Mouse (Mus musculus): ENCODE results near the gene Slc25a10. TPM values are rescaled to one million over a fixed set of nuclear protein-coding genes. Genes with fewer than 3 reads are reported as not detected.

Gene Slc25a10
- polyA plus RNA-seq, 1 experiment from 2014 or later, result 47.6 TPM

DNA sequence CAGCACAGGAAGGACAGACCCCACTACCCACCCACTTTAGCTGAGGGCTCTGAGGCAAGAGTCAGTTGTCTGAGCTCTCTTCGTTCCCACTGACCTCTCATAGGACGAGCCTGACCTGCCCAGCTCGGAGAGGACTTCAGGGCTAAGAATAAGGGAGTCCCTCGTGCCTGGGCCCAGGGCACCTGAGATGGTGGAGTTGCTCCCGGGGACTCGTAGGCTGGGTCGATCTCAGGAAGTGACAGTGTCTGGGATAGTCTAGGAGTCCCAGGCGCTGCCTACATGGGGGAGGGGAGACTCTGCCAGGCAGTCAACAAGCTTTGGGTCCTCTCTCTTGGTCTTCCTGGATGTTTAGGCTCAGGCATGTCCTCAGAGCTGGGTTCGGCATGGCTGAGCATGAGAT lies 28.9 kb downstream of the Slc25a10 start:
- WGBS, result 68% methylated on average over 8 of the region's 9 CpGs
- H3K36me3 ChIP-seq (ENCODE audit: control insufficient read depth, insufficient read depth, low read length), result no peaks in the 10 kb centered on the region
- DNase-seq (ENCODE audit: low spot score), result no peak

GRCm38 (mm10) chr11:120520967-120521540 lies 29.4 kb downstream of the Slc25a10 start:
- DNase-seq (ENCODE audit: low spot score) (no peak), ATAC-seq (ENCODE audit: low read depth) (no peak)
- WGBS, result 85% methylated on average over 5 of the region's 5 CpGs
- H3K27me3 ChIP-seq (replicated peaks; ENCODE audit: control insufficient read depth, insufficient read depth, low read length), result no peaks in the 10 kb centered on the region
- H3K4me3 ChIP-seq (ENCODE audit: low read depth, low read length), result no peak overlapping the region
- H3K4me2 ChIP-seq (ENCODE audit: low read depth, low read length), result no peak overlapping the region
- no peak overlapping the region for H3K27ac ChIP-seq (replicated peaks; ENCODE audit: low read depth, low read length)
- no peaks in the 10 kb centered on the region; the same call in 1 of the 2 replicates for H3K4me1 ChIP-seq (ENCODE audit: control insufficient read depth, insufficient read depth, low read length)
- no peaks in the 10 kb centered on the region for H3K36me3 ChIP-seq (ENCODE audit: control insufficient read depth, insufficient read depth, low read length)
- H3K9me3 ChIP-seq (ENCODE audit: control insufficient read depth, low read length), result no peaks in the 10 kb centered on the region
- H3K9ac ChIP-seq (ENCODE audit: low read depth, low read length), result no peak overlapping the region

More for the DNA sequence above, 28.9 kb downstream of the Slc25a10 start:
- no peak overlapping the region for H3K27ac ChIP-seq (replicated peaks; ENCODE audit: low read depth, low read length)
- no peaks in the 10 kb centered on the region for H3K9me3 ChIP-seq (ENCODE audit: control insufficient read depth, low read length)
- H3K4me1 ChIP-seq (ENCODE audit: control insufficient read depth, insufficient read depth, low read length), result no peaks in the 10 kb centered on the region; the same call in 1 of the 2 replicates
- no peak for ATAC-seq (ENCODE audit: low read depth)
- no peak overlapping the region for H3K4me3 ChIP-seq (ENCODE audit: low read depth, low read length)
- no peaks in the 10 kb centered on the region for H3K27me3 ChIP-seq (replicated peaks; ENCODE audit: control insufficient read depth, insufficient read depth, low read length)
- no peak overlapping the region for H3K4me2 ChIP-seq (ENCODE audit: low read depth, low read length)
- H3K9ac ChIP-seq (ENCODE audit: low read depth, low read length), result no peak overlapping the region

- 86% methylated on average over 8 of the region's 8 CpGs for WGBS
- H3K9me3 ChIP-seq (ENCODE audit: control insufficient read depth, low read length), result no peaks in the 10 kb centered on the region
Measured at GRCm38 (mm10) chr11:120522581-120522980, 30.9 kb downstream of the Slc25a10 start.

DNA sequence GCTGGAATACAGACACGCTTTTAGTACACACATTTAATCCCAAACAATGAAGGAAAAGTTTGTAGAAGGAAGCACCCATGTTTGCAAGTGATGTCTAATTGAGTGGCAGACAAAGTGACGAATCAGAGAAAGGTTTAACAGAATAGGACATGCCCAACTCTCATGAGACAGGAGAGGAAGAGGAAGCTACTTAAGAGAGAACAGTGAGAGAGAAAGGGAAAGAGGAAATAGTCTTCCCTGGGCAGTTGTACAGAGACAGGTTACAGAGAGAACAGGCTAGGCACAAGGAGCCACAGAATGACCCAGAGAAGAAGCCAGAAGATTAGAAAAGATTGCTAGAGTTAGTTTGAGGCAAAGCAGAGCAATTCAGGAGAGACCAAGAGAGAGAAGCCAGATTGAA lies 34.3 kb downstream of the Slc25a10 start:
- H3K9ac ChIP-seq (ENCODE audit: low read depth, low read length), result no peak overlapping the region
- H3K4me1 ChIP-seq (ENCODE audit: control insufficient read depth, insufficient read depth, low read length), result 0 out of 2 replicates have a peak, but pooled peaks cover 4% of the 10 kb centered on the region
- ATAC-seq (ENCODE audit: low read depth) (no peak), DNase-seq (ENCODE audit: low spot score) (no peak)
- no peak overlapping the region for H3K27ac ChIP-seq (replicated peaks; ENCODE audit: low read depth, low read length)
- no peaks in the 10 kb centered on the region for H3K9me3 ChIP-seq (ENCODE audit: control insufficient read depth, low read length)
- 79% methylated on average over 2 of the region's 2 CpGs for WGBS
- no peak overlapping the region for H3K4me3 ChIP-seq (ENCODE audit: low read depth, low read length)
- H3K36me3 ChIP-seq (ENCODE audit: control insufficient read depth, insufficient read depth, low read length), result no peaks in the 10 kb centered on the region
- peaks cover 30% of the 10 kb centered on the region for H3K27me3 ChIP-seq (replicated peaks; ENCODE audit: control insufficient read depth, insufficient read depth, low read length)
- H3K4me2 ChIP-seq (ENCODE audit: low read depth, low read length), result no peak overlapping the region

More at GRCm38 (mm10) chr11:120522581-120522980, 30.9 kb downstream of the Slc25a10 start:
- no peaks in the 10 kb centered on the region; the same call in 1 of the 2 replicates for H3K4me1 ChIP-seq (ENCODE audit: control insufficient read depth, insufficient read depth, low read length)
- H3K36me3 ChIP-seq (ENCODE audit: control insufficient read depth, insufficient read depth, low read length), result no peaks in the 10 kb centered on the region
- no peak for DNase-seq (ENCODE audit: low spot score)
- no peak overlapping the region for H3K4me2 ChIP-seq (ENCODE audit: low read depth, low read length)
- no peak overlapping the region for H3K9ac ChIP-seq (ENCODE audit: low read depth, low read length)
- no peak for ATAC-seq (ENCODE audit: low read depth)
- no peaks in the 10 kb centered on the region for H3K27me3 ChIP-seq (replicated peaks; ENCODE audit: control insufficient read depth, insufficient read depth, low read length)
- H3K4me3 ChIP-seq (ENCODE audit: low read depth, low read length), result no peak overlapping the region
- no peak overlapping the region for H3K27ac ChIP-seq (replicated peaks; ENCODE audit: low read depth, low read length)

GRCm38 (mm10) chr11:120527690-120528354 lies 36.2 kb downstream of the Slc25a10 start:
- Histone ChIP-seq H3K27ac (replicated peaks; ENCODE audit: low read depth, low read length) (no peak overlapping the region), H3K27me3 (replicated peaks; ENCODE audit: control insufficient read depth, insufficient read depth, low read length) (peaks cover 49% of the 10 kb centered on the region), H3K36me3 (ENCODE audit: control insufficient read depth, insufficient read depth, low read length) (no peaks in the 10 kb centered on the region), H3K4me1 (ENCODE audit: control insufficient read depth, insufficient read depth, low read length) (0 out of 2 replicates have a peak, but pooled peaks cover 4% of the 10 kb centered on the region), H3K4me2 (ENCODE audit: low read depth, low read length) (no peak overlapping the region), H3K9me3 (ENCODE audit: control insufficient read depth, low read length) (no peaks in the 10 kb centered on the region), H3K4me3 (ENCODE audit: low read depth, low read length) (no peak overlapping the region), H3K9ac (ENCODE audit: low read depth, low read length) (no peak overlapping the region)
- DNase-seq (ENCODE audit: low spot score) (no peak), ATAC-seq (ENCODE audit: low read depth) (no peak)
- WGBS, result 73% methylated on average over 9 of the region's 9 CpGs

GRCm38 (mm10) chr11:120528903-120529302 lies 37.3 kb downstream of the Slc25a10 start:
- H3K27me3 ChIP-seq (replicated peaks; ENCODE audit: control insufficient read depth, insufficient read depth, low read length), result peaks cover 53% of the 10 kb centered on the region
- H3K4me1 ChIP-seq (ENCODE audit: control insufficient read depth, insufficient read depth, low read length), result 0 out of 2 replicates have a peak, but pooled peaks cover 4% of the 10 kb centered on the region
- no peak overlapping the region for H3K4me3 ChIP-seq (ENCODE audit: low read depth, low read length)
- H3K9me3 ChIP-seq (ENCODE audit: control insufficient read depth, low read length), result no peaks in the 10 kb centered on the region
- no peak overlapping the region for H3K4me2 ChIP-seq (ENCODE audit: low read depth, low read length)
- no peak overlapping the region for H3K9ac ChIP-seq (ENCODE audit: low read depth, low read length)
- no peaks in the 10 kb centered on the region for H3K36me3 ChIP-seq (ENCODE audit: control insufficient read depth, insufficient read depth, low read length)
- ATAC-seq (ENCODE audit: low read depth), result no peak
- WGBS, result 30% methylated on average over 4 of the region's 4 CpGs
- no peak overlapping the region for H3K27ac ChIP-seq (replicated peaks; ENCODE audit: low read depth, low read length)
- DNase-seq (ENCODE audit: low spot score), result no peak

GRCm38 (mm10) chr11:120530085-120530964 lies 38.7 kb downstream of the Slc25a10 start, which contains the start of gene Gcgr:
Gene Gcgr (plus strand): TSS chr11:120530699.
- WGBS, result 13% methylated on average over 27 of the region's 62 CpGs
- H3K4me1 ChIP-seq (ENCODE audit: control insufficient read depth, insufficient read depth, low read length), result 0 out of 2 replicates have a peak, but pooled peaks cover 4% of the 10 kb centered on the region
- no peak for DNase-seq (ENCODE audit: low spot score)
- peak; percentile 41 for ATAC-seq (ENCODE audit: low read depth)
- peaks cover 57% of the 10 kb centered on the region for H3K27me3 ChIP-seq (replicated peaks; ENCODE audit: control insufficient read depth, insufficient read depth, low read length)
- H3K4me3 ChIP-seq (ENCODE audit: low read depth, low read length), result peak within 1 kb of the TSS; percentile 44
- no peaks in the 10 kb centered on the region for H3K36me3 ChIP-seq (ENCODE audit: control insufficient read depth, insufficient read depth, low read length)
- peak within 1 kb of the TSS; percentile 88 for H3K4me2 ChIP-seq (ENCODE audit: low read depth, low read length)
- H3K9me3 ChIP-seq (ENCODE audit: control insufficient read depth, low read length), result no peaks in the 10 kb centered on the region
- no peak within 1 kb of the TSS for H3K27ac ChIP-seq (replicated peaks; ENCODE audit: low read depth, low read length)
- peak within 1 kb of the TSS; percentile 66 for H3K9ac ChIP-seq (ENCODE audit: low read depth, low read length)

DNA sequence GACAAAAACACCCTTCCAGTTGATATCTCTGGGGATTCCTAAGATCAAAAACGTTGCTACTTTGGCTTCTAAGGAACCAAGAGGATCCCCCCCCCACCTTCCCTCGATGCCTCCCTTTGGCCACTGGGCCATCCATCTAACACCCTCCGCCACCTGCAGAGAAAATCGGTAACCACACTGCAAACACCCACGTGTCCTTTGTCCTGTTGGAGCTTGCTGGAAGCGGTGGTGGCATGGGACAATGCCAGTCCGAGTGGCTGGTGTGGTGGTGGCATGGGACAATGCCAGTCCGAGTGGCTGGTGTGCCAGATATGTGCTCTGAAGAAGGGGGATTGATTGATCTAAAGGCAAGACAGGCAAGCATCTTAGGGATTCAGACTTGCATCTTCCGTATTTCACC lies 40.0 kb downstream of the Slc25a10 start:
- no peak overlapping the region for H3K4me2 ChIP-seq (ENCODE audit: low read depth, low read length)
- WGBS, result 30% methylated on average over 9 of the region's 9 CpGs
- ATAC-seq (ENCODE audit: low read depth) (no peak), DNase-seq (ENCODE audit: low spot score) (no peak)
- peaks cover 57% of the 10 kb centered on the region for H3K27me3 ChIP-seq (replicated peaks; ENCODE audit: control insufficient read depth, insufficient read depth, low read length)
- H3K36me3 ChIP-seq (ENCODE audit: control insufficient read depth, insufficient read depth, low read length), result no peaks in the 10 kb centered on the region
- H3K4me1 ChIP-seq (ENCODE audit: control insufficient read depth, insufficient read depth, low read length), result 0 out of 2 replicates have a peak, but pooled peaks cover 4% of the 10 kb centered on the region
- H3K27ac ChIP-seq (replicated peaks; ENCODE audit: low read depth, low read length), result no peak overlapping the region
- H3K9ac ChIP-seq (ENCODE audit: low read depth, low read length), result no peak overlapping the region
- H3K9me3 ChIP-seq (ENCODE audit: control insufficient read depth, low read length), result no peaks in the 10 kb centered on the region
- no peak overlapping the region for H3K4me3 ChIP-seq (ENCODE audit: low read depth, low read length)
